Mouse (Mus musculus): ENCODE results near the gene 5430419D17Rik. TPM values are rescaled to one million over a fixed set of nuclear protein-coding genes. Genes with fewer than 3 reads are reported as not detected.

Gene 5430419D17Rik
- polyA plus RNA-seq, 1 experiment from 2014 or later = not detected

DNA sequence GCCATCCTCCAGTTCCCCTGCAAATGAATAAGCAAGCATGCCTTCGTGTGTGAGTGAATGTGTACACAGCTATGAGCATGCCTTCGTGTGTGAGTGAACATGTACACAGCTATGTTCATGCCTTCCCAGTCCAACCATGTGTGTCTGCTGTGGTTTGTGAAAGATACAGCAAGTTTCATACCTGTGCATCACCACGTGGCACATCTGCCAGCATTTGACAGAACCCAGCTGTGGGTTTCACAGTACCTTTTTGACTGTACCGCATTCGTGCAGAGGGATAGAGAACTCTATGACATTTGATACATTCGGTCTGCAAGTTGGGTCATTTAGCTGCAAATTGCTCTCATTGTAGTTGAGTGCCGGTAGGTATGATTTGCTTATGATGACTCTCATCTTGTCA lies 140.3 kb downstream of the 5430419D17Rik start:
- Histone ChIP-seq H3K36me3 (ENCODE audit: insufficient read depth) (no peaks in the 10 kb centered on the region), H3K4me2 (no peak overlapping the region), H3K9ac (no peak overlapping the region), H3K4me3 (ENCODE audit: low read depth, low read length) (no peak overlapping the region), H3K9me3 (ENCODE audit: low read depth, low read length) (no peaks in the 10 kb centered on the region), H3K4me1 (ENCODE audit: insufficient read depth) (no peaks in the 10 kb centered on the region), H3K27ac (ENCODE audit: low read depth) (no peak overlapping the region), H3K27me3 (ENCODE audit: insufficient read depth, low read length) (no peaks in the 10 kb centered on the region)
- ATAC-seq (ENCODE audit: insufficient read depth) (no peak), DNase-seq (no peak)
- no peak for TF ChIP-seq CTCF (IDR thresholded peaks at IDR 0.05; ENCODE audit: low read depth)
- 75% methylated on average over 7 of the region's 7 CpGs for WGBS

DNA sequence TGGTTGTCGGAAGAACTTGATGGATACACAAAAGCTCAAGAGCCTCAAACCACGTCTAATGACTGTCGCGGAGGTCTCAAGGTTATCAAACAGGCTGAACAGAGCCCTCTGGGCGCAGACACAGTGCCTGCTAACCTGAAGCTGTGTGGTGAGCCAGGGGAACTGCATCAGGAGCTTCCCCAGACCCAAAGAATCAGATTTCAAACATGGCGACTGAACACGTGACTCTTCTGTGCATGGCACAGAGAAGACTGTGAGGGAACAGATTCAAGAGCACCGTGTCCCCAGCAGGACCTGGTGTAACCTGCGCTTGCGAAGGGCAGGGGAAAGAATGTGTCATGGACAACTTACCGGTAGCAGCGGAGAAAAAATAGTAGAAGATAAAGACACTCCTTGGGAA lies 143.4 kb downstream of the 5430419D17Rik start:
- Histone ChIP-seq H3K4me2 (no peak overlapping the region), H3K4me3 (ENCODE audit: low read depth, low read length) (no peak overlapping the region), H3K4me1 (ENCODE audit: insufficient read depth) (no peaks in the 10 kb centered on the region), H3K27ac (ENCODE audit: low read depth) (no peak overlapping the region), H3K27me3 (ENCODE audit: insufficient read depth, low read length) (no peaks in the 10 kb centered on the region), H3K9ac (no peak overlapping the region), H3K36me3 (ENCODE audit: insufficient read depth) (no peaks in the 10 kb centered on the region), H3K9me3 (ENCODE audit: low read depth, low read length) (no peaks in the 10 kb centered on the region)
- DNase-seq (no peak), ATAC-seq (ENCODE audit: insufficient read depth) (no peak)
- no peak for TF ChIP-seq CTCF (IDR thresholded peaks at IDR 0.05; ENCODE audit: low read depth)
- WGBS = 52% methylated on average over 12 of the region's 12 CpGs

DNA sequence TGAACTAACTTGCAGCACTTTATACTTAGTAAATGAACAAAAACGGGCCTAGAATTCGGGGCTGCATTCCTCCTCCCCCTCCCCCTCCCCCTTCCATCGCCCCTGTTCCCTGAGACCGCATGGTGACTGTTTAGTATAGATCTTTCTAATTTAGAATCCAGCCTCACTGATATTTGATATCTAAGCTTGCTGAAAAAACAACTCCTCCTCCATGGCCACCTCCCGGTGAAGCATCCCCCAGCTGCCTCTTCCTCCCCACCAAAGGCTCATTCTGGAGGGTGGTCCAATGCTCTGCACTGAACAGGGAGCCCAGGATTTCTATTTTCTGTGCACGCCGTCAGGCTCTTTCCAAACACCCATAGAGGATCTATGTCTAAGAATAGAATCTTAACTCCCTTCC lies 144.1 kb downstream of the 5430419D17Rik start:
- Histone ChIP-seq H3K9ac (no peak overlapping the region), H3K4me1 (ENCODE audit: insufficient read depth) (no peaks in the 10 kb centered on the region), H3K36me3 (ENCODE audit: insufficient read depth) (no peaks in the 10 kb centered on the region), H3K27ac (ENCODE audit: low read depth) (no peak overlapping the region), H3K9me3 (ENCODE audit: low read depth, low read length) (no peaks in the 10 kb centered on the region), H3K27me3 (ENCODE audit: insufficient read depth, low read length) (no peaks in the 10 kb centered on the region), H3K4me2 (no peak overlapping the region), H3K4me3 (ENCODE audit: low read depth, low read length) (no peak overlapping the region)
- ATAC-seq (ENCODE audit: insufficient read depth) (no peak), DNase-seq (no peak)
- TF ChIP-seq CTCF (IDR thresholded peaks at IDR 0.05; ENCODE audit: low read depth) = no peak
- 57% methylated on average over 6 of the region's 7 CpGs for WGBS

DNA sequence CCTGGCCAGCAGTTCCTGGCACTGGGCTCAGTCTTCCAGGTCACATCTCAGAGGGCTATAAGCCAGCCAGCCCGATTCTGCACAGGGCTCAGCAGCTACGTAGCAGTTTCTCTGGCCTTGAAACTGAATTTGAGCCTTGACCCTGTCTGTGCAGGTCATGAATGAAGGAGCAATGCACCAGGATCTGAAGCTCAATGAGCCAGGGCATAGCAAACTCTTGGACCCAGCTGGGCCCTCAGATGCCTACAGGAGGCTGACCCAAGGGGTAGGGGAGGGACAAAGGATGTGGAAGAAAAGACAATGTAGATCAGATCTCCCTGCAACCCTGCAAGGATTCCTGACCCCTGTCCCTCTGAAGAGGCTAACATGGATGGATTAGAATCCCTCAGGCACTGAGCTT lies 148.0 kb downstream of the 5430419D17Rik start, which contains the start of gene Cuzd1:
Cuzd1 (minus strand) TSS at position 101 of the 400 bp plus-strand sequence.
- no peak within 1 kb of the TSS for H3K4me2 ChIP-seq
- no peaks in the 10 kb centered on the region for H3K9me3 ChIP-seq (ENCODE audit: low read depth, low read length)
- TF ChIP-seq CTCF (IDR thresholded peaks at IDR 0.05; ENCODE audit: low read depth) = no peak
- ATAC-seq (ENCODE audit: insufficient read depth) (no peak), DNase-seq (no peak)
- 82% methylated on average over 2 of the region's 2 CpGs for WGBS
- no peaks in the 10 kb centered on the region for H3K27me3 ChIP-seq (ENCODE audit: insufficient read depth, low read length)
- no peaks in the 10 kb centered on the region for H3K36me3 ChIP-seq (ENCODE audit: insufficient read depth)
- H3K27ac ChIP-seq (ENCODE audit: low read depth) = no peak within 1 kb of the TSS
- H3K4me3 ChIP-seq (ENCODE audit: low read depth, low read length) = no peak within 1 kb of the TSS
- no peak within 1 kb of the TSS for H3K9ac ChIP-seq
- H3K4me1 ChIP-seq (ENCODE audit: insufficient read depth) = no peaks in the 10 kb centered on the region

DNA sequence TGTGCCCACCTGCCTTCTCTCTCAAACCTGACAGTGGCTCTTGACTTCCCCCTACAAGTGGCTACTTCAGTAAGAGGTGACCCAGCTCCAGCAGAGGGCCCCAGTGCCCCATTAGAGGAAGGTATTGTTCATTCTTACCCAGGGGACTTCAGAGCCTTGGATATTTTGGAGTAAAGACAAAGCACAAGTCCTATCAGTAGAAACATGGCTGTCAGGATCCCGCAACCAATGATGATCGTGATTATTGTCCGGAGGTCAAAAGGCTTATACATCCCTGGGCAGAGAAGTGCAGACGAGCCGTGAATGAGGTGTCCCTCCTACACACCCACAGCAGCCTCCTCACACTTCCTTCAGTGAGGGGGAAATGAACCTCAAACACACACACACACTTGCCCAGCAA lies 152.9 kb downstream of the 5430419D17Rik start:
- no peaks in the 10 kb centered on the region for H3K9me3 ChIP-seq (ENCODE audit: low read depth, low read length)
- peak; percentile 14; the same call in 1 of the 2 replicates for TF ChIP-seq CTCF (IDR thresholded peaks at IDR 0.05; ENCODE audit: low read depth)
- no peaks in the 10 kb centered on the region for H3K36me3 ChIP-seq (ENCODE audit: insufficient read depth)
- no peaks in the 10 kb centered on the region for H3K27me3 ChIP-seq (ENCODE audit: insufficient read depth, low read length)
- no peaks in the 10 kb centered on the region for H3K4me1 ChIP-seq (ENCODE audit: insufficient read depth)
- 77% methylated on average over 5 of the region's 5 CpGs for WGBS
- no peak overlapping the region for H3K4me2 ChIP-seq
- ATAC-seq (ENCODE audit: insufficient read depth) = no peak
- H3K27ac ChIP-seq (ENCODE audit: low read depth) = no peak overlapping the region
- peak; percentile 11 for DNase-seq
- no peak overlapping the region for H3K9ac ChIP-seq
- no peak overlapping the region for H3K4me3 ChIP-seq (ENCODE audit: low read depth, low read length)

DNA sequence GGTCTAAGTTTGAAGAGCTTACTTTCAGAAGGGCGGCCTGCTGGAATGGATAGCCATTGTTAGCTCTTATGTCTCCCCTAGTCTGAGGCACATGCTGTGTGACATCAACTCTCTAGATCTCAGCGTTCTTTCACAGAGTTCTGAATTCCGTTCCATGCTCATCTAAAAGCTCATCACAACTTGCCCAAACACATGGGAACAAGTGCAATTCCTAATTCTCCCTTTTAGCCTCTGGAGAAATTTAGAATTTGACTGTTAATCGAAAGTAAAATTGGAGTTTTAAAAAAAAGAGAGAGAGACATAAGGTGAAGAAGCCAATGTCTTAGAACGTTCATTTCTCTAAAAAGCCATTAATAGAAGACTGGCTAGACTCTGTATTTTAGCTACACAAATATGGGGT lies 155.2 kb downstream of the 5430419D17Rik start, which contains the start of gene Fam24b:
Fam24b (minus strand) TSS at position 101 of the 400 bp plus-strand sequence.
- H3K27me3 ChIP-seq (ENCODE audit: insufficient read depth, low read length) = no peaks in the 10 kb centered on the region
- H3K9ac ChIP-seq = no peak within 1 kb of the TSS
- H3K27ac ChIP-seq (ENCODE audit: low read depth) = no peak within 1 kb of the TSS
- WGBS = 85% methylated on average over 5 of the region's 5 CpGs
- H3K4me2 ChIP-seq = no peak within 1 kb of the TSS
- H3K9me3 ChIP-seq (ENCODE audit: low read depth, low read length) = no peaks in the 10 kb centered on the region
- no peaks in the 10 kb centered on the region for H3K36me3 ChIP-seq (ENCODE audit: insufficient read depth)
- ATAC-seq (ENCODE audit: insufficient read depth) = no peak
- no peaks in the 10 kb centered on the region for H3K4me1 ChIP-seq (ENCODE audit: insufficient read depth)
- DNase-seq = no peak
- TF ChIP-seq CTCF (IDR thresholded peaks at IDR 0.05; ENCODE audit: low read depth) = no peak
- H3K4me3 ChIP-seq (ENCODE audit: low read depth, low read length) = no peak within 1 kb of the TSS

DNA sequence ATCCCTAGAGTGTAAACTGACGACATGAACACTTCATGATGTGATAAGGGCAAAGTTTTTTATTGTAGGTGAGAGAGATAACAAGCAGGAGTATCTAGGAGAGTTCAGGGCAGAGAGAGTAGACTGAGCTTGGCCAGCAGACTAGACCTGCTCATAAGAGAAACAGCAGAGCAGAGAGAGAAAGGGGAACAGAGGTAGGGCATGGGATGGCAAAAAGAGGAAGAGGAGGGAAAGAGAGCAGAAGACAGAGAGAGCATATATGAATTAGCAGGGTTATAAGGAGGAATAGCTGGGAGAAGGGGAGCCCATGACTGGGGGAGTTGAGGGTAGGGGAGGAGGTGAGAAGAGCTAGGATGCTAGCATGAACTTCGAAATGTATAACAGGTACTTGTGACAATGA lies 157.5 kb downstream of the 5430419D17Rik start:
- 71% methylated on average over 2 of the region's 2 CpGs for WGBS

DNA sequence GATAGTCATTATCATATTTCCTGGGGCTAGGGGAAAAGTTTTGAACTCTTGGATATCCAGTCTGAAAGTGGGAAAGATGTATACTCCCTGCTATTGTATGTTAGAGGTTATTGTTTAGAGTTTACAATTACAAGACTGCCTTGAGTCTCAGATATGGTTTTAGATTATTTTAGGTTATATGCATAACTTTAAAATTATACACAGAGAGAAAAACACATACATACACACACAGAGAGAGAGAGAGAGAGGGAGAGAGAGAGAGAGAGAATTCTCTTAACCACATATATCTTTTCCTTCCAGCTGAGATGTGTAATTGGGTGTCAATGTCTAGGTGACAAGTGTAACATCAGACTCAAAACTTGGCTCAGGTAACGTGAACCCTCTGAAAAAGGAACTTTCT lies 159.4 kb downstream of the 5430419D17Rik start, which contains the start of gene Fam24a:
Fam24a (plus strand) TSS at position 301 of the 400 bp plus-strand sequence.
- WGBS = 31% methylated on average over 1 of the region's 1 CpGs
- Histone ChIP-seq H3K36me3 (ENCODE audit: insufficient read depth) (no peaks in the 10 kb centered on the region), H3K4me3 (ENCODE audit: low read depth, low read length) (no peak within 1 kb of the TSS), H3K27me3 (ENCODE audit: insufficient read depth, low read length) (no peaks in the 10 kb centered on the region), H3K9me3 (ENCODE audit: low read depth, low read length) (no peaks in the 10 kb centered on the region), H3K4me2 (no peak within 1 kb of the TSS), H3K9ac (no peak within 1 kb of the TSS), H3K27ac (ENCODE audit: low read depth) (no peak within 1 kb of the TSS), H3K4me1 (ENCODE audit: insufficient read depth) (no peaks in the 10 kb centered on the region)
- no peak for DNase-seq
- no peak for TF ChIP-seq CTCF (IDR thresholded peaks at IDR 0.05; ENCODE audit: low read depth)
- no peak for ATAC-seq (ENCODE audit: insufficient read depth)

More for the DNA sequence above, 157.5 kb downstream of the 5430419D17Rik start:
- no peak for TF ChIP-seq CTCF (IDR thresholded peaks at IDR 0.05; ENCODE audit: low read depth)
- no peak overlapping the region for H3K27ac ChIP-seq (ENCODE audit: low read depth)
- no peaks in the 10 kb centered on the region for H3K27me3 ChIP-seq (ENCODE audit: insufficient read depth, low read length)
- no peaks in the 10 kb centered on the region for H3K4me1 ChIP-seq (ENCODE audit: insufficient read depth)
- H3K4me3 ChIP-seq (ENCODE audit: low read depth, low read length) = no peak overlapping the region
- no peak for DNase-seq
- no peaks in the 10 kb centered on the region for H3K9me3 ChIP-seq (ENCODE audit: low read depth, low read length)
- H3K4me2 ChIP-seq = no peak overlapping the region
- no peaks in the 10 kb centered on the region for H3K36me3 ChIP-seq (ENCODE audit: insufficient read depth)
- no peak for ATAC-seq (ENCODE audit: insufficient read depth)
- H3K9ac ChIP-seq = no peak overlapping the region

Measured in lung, embryonic 14.5 days (tissue).